Mouse (Mus musculus) intestine, embryonic 15.5 days (tissue): ENCODE results near the gene Bik. TPM values are rescaled to one million over a fixed set of nuclear protein-coding genes. Genes with fewer than 3 reads are reported as not detected.

Source experiments
- polyA plus RNA-seq: library from polyadenylated mRNA; unstranded; fragments of >200 nt; fragmentation: Nextera tagmentation; extraction: Ambion mirVana; gene quantifications from 2 replicates; pipeline ENCODE4 v1.2.1, GENCODE M21; 2015

The Bik gene
- polyA plus RNA-seq, 1 experiment from 2014 or later = 4.3 TPM

Other genes starting within 250 kb of the Bik start
- gene Arfgap3, start 176.6 kb upstream of the Bik start, polyA plus RNA-seq = 60.5 and 62.9 TPM in 2 replicates
- gene Pacsin2, start 62.3 kb upstream of the Bik start, polyA plus RNA-seq = 70.8 and 78.1 TPM in 2 replicates
- 17.1 and 18.4 TPM in 2 replicates for gene Ttll1, start 16.0 kb upstream of the Bik start, polyA plus RNA-seq
- 98.0 and 120 TPM in 2 replicates for gene Tspo, start 36.7 kb downstream of the Bik start, polyA plus RNA-seq
- gene Mcat, start 36.9 kb downstream of the Bik start, polyA plus RNA-seq = 31.4 TPM in 2 replicates
- gene Ttll12, start 68.3 kb downstream of the Bik start, polyA plus RNA-seq = 31.0 and 31.5 TPM in 2 replicates
- 4.3 and 4.5 TPM in 2 replicates for gene Scube1, start 198.2 kb downstream of the Bik start, polyA plus RNA-seq